Mouse (Mus musculus): ENCODE results near the gene Hsph1. TPM values are rescaled to one million over a fixed set of nuclear protein-coding genes. Genes with fewer than 3 reads are reported as not detected.
A peak's percentile ranks its signal among the peaks of the same experiment; 100 is the strongest.

Hsph1 gene
- total RNA-seq (2017), result 72.0 and 88.1 TPM in 2 replicates

DNA sequence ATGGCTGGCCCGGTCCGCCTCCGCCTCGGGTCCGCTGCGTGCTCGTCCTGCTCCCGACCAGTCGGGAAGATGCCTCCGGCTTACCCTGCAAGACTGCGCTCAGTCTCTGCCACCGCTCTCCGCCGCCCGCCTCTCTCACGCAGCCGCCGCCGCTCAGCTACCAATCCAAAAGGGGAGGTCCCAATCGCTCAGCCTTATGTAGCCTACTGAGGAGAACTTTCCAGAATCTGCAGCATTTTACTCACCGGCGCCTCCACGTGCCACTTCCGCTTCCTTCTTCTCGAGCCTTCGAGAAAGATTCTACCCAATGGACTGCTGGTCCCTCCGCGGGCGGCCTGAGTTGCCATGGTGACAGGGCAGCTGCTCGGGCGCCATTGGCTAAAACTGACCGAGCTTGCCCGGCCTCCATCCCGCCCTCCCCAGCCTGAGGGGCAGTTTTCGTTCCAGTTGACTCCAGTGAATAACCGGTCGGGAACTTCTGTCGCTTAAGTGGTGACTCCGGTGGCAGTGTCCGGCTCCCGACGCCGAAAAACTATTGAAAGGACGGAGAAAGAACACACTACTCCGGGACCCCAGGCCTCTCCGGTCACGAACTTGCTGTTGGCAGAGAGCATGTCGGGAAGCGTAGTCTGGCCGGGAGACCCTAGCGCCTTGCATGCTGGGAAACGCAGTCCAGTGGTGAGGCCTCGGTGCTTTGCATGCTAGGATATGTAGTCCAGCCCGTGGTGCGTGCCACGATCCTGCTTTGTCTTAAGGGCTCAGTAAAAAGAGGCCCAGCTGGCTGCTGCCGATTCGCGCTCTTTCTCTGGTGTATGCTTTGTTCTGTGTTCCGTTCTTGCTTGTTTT is at the start of gene Hsph1:
TSS of gene Hsph1 (minus strand) at position 302 of the 846 bp plus-strand sequence.
- peak; percentile 93 for ATAC-seq (replicated peaks; ENCODE audit: low read depth, poor library complexity, severe bottlenecking)

DNA sequence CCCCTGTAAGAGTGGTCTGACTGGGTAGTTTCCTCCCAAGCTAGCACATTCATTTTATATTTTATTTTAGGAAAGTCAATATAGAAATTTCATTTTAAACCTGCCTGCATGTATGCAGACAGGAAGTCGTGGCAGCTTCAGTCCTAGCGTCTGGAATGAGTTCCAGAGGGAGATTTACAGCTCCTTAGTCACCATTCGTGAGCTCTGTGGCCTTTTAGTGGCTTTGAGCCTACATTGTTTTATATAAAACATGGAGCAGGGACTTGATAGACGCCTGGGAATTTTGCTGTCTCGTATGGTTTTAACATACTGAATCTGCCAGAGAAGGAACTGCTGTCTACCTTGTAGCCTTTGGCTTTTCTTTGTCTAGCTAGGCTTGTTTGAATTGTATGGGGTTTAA is 44.8 kb upstream of the Hsph1 start:
- ATAC-seq (replicated peaks; ENCODE audit: low read depth, poor library complexity, severe bottlenecking), result no peak

DNA sequence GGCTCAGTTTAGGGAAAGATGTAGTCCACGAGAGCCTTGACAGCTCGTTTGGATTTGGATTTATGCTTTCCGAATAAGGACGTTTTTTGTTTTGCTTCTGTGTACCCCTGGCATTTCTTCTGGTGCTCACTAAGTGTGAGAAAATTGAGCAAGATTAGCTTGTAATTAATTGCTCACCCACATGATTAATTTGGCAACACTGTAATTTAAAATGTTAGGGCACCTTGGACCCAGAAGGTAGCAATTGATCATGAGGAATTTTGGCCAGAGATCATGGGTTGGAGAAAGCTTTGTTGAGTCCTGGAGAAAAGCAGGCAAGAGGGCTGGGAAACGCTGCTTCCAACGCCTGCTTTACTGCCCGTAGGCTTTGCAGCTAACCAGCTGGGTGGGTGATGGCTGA is 43.7 kb upstream of the Hsph1 start:
- no peak for ATAC-seq (replicated peaks; ENCODE audit: low read depth, poor library complexity, severe bottlenecking)

DNA sequence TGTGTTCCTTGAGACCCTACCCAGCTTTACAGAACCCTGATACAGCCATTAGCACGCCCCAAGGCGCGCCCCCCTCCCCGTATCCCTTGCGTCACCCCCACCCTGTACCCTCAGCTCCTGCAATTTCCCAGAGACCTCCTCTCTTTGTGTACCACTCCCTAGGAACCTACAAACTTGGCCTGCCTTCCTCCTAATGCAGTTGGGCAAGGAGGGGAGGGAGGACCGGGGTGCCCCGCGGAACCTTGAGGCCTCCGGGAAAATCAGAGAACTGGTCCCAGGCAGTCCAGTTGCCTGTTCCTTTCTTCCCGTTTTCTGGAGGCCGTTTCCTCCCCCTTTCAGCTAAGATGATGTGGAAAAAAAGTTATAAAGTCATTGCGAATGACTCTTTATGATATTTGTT is 43.2 kb upstream of the Hsph1 start:
- ATAC-seq (replicated peaks; ENCODE audit: low read depth, poor library complexity, severe bottlenecking), result no peak

DNA sequence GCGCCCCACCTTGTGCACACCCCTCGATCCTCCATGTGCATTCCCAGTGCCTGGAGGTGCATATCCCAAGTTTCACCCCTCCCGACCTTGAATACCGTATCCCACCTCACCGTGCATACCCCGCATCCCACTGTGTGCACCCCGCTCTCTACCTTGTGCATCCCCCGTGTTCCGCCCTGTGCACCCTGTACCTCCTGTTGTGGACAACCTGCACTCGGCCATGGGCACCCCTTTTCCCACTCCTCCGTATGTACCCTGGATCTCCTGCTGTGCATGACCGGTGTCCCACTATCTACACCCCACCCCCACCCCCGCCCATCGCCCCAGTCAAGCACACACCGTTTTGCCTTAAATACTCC is 42.8 kb upstream of the Hsph1 start:
- ATAC-seq (replicated peaks; ENCODE audit: low read depth, poor library complexity, severe bottlenecking), result 0 out of 2 replicates have a peak, but pooled peaks have one; percentile 2

DNA sequence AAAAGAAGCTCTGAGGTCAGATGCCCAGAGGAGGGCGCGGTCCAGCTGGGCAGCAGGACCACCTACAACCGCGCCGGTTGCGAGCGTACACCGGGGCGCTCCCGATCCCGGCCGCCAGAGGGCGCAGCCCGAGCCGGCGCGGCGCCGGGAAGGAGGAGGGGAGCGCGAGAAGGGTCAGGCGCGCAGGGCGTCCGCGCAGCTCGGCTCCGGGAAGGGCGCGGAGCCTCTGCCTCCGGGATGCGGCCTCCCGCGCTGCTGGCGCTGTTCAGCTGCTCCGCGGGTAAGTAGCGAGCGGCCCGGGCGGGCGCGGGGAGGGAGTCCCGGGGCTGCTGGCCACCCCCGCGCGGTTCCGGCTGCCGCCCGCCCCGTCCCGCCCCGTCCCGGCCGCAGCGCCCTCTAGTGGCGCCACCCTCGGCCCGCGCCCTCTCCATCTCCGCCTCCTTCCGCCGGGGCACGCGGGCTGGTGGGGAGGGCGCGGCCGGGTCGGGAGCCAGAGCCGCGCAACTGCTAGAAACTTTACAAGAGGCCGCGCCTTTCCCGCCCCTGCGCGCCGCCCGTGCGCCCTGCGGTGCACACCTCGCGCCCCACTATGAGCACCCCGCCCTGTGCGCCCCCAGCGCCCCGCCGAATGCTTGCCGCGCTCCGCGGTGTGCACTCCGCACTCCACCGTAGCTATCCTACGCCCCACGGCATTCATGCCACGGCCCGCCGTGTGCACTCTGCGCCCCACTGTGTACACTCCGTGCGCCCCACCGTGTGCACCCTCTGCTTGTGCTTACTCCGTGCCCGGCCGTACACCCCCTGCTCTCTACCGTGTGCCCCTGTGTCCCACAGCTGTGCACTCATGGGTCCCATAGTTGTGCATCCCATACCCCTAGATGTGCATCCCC is 42.2 kb upstream of the Hsph1 start, which contains the start of gene B3glct:
TSS of gene B3glct (plus strand) at position 131 of the 890 bp plus-strand sequence.
- peak; percentile 79 for ATAC-seq (replicated peaks; ENCODE audit: low read depth, poor library complexity, severe bottlenecking)

DNA sequence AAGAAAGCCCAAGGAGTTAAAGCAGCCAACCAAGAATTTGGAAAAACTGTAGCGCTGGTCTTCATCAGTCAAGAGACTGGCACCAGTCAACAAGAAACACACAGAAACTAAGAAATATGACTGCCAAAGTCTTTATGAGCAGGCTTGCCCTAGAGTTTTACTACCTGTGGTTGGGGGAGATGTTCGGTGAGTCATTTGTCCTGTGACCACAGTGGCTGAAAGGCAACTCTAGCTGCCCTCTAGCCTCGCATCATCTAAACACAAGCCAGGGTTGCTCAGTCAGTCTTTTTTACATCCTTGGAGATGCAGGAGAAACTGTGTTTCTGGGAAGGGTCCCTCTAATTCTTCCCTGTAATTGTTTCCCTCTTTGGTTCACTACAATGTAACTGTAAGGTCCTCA is 41.0 kb upstream of the Hsph1 start:
- ATAC-seq (replicated peaks; ENCODE audit: low read depth, poor library complexity, severe bottlenecking), result no peak

DNA sequence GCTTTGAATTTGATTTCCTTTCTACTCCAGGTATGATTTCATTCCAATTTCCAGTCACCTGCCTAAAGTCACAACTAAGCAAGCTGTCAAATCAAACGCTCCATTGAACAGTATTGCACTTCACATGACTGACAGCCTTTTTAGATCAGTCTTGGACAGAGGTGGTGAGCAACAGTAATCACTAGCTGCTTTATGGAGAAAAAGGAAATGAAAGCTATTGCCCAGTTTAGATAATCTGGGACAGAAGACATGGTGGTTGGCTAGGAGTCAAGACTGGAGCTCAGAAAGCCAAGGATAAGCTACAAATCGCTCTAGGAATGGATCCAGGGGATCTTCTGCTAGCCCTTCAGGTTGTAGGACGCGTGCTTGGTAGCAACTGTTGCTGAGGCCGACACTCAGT is 27.2 kb upstream of the Hsph1 start:
- no peak for ATAC-seq (replicated peaks; ENCODE audit: low read depth, poor library complexity, severe bottlenecking)

DNA sequence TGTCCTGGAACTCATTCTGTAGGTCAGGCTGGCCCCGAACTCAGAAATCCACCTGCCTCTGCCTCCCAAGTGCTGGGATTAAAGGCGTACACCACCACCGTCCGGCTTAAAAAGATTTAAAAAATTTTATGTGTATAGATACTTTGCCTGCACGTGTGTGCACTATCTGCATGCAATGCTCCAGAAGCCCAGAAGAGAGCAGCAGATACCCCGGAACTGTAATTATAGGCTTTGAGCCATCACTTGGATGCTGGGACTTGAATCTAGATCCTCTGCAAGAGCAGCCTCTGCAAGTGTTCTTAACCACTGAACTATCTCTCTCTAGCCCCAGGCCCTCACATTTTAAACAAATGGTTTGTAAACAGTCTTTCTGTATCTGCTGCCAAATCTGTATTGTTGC is 26.8 kb upstream of the Hsph1 start:
- no peak for ATAC-seq (replicated peaks; ENCODE audit: low read depth, poor library complexity, severe bottlenecking)

DNA sequence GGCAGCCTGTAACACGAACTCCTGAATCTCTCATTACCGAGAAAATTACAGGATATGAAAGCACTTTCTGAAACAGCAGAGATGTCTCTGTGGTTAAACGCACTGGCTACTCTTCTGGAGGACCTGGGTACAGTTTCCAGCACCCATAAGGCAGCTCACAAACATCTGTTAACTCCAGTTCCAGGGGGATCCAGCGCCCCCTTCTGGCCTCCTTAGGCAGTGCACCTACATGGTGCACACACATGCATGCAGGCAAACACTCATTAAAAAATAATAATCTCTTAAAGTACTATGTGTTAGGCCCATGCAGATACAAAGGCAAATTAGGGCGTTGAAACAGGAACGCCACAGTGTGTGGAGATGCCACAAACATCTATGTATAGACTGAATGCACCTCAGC is 25.3 kb upstream of the Hsph1 start:
- ATAC-seq (replicated peaks; ENCODE audit: low read depth, poor library complexity, severe bottlenecking), result no peak

DNA sequence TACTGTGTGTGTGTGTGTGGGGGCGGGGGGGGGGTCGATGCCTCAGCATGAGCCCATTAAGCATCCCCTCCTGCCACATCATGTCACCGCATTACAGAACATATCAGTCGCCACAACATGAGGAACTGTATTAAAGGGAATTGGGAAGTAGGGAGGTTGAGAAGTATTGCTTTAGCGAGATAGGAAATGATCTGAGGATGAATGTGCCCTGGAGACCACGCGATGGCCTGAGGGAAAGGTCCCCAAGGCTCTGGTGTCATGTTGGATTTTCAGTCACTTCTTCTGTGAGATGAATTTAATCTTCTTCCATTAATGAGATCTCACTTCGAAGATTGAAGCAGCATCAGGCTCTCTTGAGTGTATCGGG is 23.2 kb upstream of the Hsph1 start:
- ATAC-seq (replicated peaks; ENCODE audit: low read depth, poor library complexity, severe bottlenecking), result 0 out of 2 replicates have a peak, but pooled peaks have one; percentile 39

DNA sequence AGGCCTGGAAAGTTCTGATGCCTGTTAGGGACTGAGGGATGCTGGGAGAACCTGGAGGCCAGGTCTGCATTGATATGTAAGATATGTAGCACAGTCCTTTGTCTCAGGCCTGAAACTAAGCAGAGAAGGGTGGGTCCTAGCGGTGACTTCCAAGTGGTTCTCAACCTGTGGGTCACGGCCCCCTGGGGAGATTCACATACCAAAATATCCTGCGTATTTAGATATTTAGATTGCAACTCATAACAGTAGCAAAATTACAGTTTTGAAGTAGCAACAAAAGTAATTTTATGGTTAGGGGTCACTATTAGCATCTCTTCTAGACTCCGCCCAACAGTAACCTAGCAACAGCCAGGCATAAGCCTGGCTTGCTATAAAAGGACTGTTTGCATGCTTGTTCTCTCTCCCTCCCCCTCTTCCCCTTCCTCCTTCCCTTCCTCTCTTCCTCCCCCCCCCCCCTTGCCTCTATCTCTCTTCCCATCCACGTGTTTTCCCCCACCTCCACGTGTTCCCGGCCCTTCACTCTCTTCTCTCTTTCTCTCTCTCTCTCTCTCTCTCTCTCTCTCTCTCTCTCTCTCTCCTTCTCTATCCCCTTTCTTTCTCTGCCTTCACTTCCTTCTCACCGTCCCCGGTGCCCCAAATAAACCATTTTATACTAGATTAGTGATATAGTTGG is 22.7 kb upstream of the Hsph1 start:
- ATAC-seq (replicated peaks; ENCODE audit: low read depth, poor library complexity, severe bottlenecking), result no peak

DNA sequence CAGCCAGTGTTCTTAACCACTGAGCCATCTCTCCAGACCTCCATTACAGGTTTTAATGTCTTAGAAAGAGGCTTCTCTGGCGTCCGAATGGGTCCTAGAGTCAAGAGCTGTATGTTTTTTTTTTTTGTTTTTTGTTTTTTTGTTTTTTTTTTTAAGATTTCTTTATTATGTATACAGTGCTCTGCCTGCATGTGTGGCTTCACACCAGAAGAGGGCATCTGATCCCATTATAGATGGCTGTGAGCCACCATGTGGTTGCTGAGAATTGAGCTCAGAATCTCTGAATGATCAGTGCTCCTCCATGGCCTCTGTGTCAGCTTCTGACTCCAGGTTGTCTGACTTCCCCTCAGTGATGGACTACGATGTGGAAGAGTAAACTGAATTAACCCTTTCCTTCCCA is 21.8 kb upstream of the Hsph1 start:
- ATAC-seq (replicated peaks; ENCODE audit: low read depth, poor library complexity, severe bottlenecking), result no peak

DNA sequence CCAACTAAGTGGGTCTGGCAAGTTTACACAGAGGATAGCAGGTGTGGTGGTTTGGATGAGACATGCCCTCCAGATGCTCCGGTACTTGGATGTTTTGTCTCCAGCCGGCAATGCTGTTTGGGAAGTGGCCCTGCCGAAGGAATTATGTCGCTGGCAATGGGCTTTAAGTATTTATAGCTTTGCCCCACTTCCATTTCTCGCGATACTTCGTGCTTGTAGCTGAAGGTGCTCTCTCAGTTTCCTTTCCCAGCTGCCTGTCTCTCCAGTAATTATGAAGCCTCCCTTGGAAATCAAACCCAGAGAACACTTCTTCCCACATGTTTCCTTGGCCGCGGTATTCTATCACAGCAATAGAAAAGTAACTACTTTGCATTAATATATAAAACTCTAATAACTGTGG is 19.5 kb upstream of the Hsph1 start:
- no peak for ATAC-seq (replicated peaks; ENCODE audit: low read depth, poor library complexity, severe bottlenecking)

DNA sequence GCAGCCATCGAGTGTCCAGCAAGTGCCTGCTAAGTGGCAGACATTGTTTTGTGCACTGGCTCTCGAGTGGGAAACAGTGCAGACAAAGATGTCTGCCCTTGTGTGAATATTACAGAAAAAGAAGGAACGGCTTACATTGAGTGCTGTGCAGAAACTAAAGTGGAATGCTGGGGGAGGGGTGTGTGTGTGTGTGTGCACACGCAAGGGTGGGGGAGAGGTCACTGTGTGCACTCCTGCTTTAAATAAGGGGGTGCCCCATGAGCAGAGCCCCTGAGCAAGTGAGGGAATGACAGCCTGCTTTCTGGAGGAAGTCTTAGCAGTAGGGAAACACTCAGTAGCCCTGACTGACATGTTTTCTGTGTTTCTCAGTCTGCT is 14.0 kb upstream of the Hsph1 start:
- no peak for ATAC-seq (replicated peaks; ENCODE audit: low read depth, poor library complexity, severe bottlenecking)

DNA sequence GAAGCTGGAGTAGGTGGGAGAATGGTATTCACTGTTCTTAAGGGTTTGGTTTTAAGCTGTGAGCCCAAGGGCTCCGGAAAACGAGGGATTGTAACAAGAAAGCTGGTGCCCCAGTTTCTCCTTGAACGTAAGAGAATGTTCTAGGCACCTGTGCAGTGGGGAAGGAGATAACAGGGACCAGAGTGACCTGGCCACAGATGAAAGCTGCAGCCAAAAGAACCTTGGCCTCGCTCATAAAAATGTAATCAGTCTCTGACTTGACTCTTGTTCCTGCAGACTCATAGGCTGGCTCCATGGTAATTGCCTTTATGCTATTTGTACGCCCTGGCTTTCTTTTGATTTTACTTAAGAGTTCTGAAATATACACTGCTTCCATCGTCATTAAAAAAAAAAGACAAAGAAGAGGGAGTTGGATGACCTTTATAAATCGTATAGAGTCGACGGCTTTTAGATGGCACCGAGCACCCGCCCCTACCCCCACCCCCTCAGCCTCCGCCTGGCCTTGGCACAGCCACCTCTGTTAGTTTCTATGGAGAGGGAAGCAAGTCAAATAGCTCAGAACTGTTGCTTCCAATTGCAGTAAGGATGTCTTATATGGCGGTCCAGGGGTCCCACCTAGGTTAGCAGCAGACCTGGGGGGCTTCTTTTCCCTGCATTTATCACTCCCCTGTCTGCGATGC is 13.5 kb upstream of the Hsph1 start:
- ATAC-seq (replicated peaks; ENCODE audit: low read depth, poor library complexity, severe bottlenecking), result peak; percentile 4; the same call in 1 of the 2 replicates

DNA sequence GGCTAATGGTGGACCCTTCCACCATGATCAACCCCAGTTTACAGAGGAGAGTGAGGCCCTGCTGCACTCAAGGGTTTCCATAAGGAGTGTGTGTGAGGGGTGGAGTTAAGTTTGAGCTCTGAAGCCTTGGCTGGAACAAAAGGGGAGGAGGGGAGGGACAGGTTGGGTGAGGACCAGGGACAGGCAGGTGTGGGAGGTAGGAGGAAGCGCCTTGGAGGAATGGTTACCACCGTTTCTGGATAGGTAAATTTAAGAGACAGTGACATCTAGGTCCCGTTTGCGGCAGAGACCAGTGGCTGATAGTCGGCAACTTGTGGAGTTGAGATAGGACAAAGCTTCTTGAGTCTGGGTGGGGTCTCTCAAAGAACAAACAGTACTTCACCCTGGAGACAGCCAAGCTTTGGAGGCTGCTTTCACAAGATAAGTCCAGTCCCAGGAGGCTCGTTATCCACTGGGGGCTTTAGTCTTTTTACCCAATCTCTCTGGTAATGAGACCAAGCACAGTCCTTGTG is 12.8 kb upstream of the Hsph1 start:
- peak; percentile 85 for ATAC-seq (replicated peaks; ENCODE audit: low read depth, poor library complexity, severe bottlenecking)

DNA sequence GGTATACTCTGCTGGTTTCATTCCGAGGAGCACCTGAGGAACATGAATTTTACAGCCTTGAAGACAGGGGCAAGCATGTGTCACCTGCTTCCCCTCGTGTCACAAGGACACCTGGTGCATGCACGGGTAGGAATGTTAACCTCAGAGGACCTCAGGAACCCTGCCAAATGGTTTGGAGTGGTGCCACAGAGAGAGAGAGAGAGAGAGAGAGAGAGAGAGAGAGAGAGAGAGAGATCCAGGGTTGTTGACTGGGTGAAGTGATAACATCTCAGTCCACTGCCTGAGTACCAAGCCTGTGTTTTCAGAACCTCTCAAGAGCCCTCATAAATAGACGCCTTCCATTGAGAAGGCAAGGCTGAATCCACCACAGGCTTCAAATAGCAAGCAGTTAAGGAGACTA is 12.0 kb upstream of the Hsph1 start:
- no peak for ATAC-seq (replicated peaks; ENCODE audit: low read depth, poor library complexity, severe bottlenecking)

DNA sequence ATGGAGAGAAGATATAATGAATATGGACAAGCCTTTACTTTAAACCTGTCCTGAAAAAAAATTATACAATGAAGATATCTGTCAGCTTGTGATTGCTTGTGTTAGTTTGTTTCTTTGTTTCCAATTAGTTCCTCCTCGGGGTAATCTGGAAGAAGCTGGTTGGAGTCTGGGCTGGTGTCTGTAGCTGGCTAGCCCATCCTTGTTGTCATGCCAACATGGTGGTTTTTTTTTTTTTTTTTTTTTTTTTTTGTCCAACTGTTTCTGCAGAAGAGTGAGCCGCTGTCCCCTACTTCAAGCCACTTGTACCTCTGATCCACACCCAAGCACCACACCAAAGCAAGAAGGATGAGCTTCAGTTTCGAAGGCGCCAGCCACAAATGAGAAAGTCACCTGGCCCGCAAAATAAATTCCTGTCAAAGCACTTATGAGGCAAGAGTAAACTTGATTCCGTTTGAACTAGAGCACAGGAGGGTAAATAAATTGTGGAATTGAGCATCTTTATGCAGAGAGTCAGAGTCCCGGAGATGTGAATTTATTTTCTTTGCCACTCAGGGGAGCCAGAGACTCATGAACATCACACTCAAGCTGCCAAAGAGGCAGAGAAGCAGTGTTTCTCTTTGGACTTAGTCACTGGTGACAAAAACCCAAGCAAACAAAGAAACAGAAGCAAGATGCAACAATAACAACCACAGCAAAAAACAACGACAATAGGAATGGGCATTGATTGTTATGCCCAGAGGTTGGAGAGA is 11.4 kb upstream of the Hsph1 start:
- no peak; the same call in 1 of the 2 replicates for ATAC-seq (replicated peaks; ENCODE audit: low read depth, poor library complexity, severe bottlenecking)

Data from common myeloid progenitor, adult 5-6 weeks (primary cell).